Mouse (Mus musculus): ENCODE measurements around the gene Nup205. TPM values are rescaled to one million over a fixed set of nuclear protein-coding genes. Genes with fewer than 3 reads are reported as not detected.
"Not testable (repeated sequence)": the region's sequence is repeated elsewhere in the genome, so short reads cannot be mapped to it uniquely, and the experiment has no call there.

The Nup205 gene
- 65.5 and 75.0 TPM in 2 replicates for total RNA-seq (2017)

- peak; percentile 79 to 93 for ATAC-seq (replicated peaks in 1 of 2; ENCODE audit: insufficient read depth in 1 of 2, low FRiP score in 2 of 2, low TSS enrichment in 1 of 2, low read depth in 1 of 2, poor library complexity in 2 of 2, severe bottlenecking in 2 of 2)
Measured at GRCm38 (mm10) chr6:35176979-35177649, at the start of gene Nup205. Gene Nup205, plus strand, starts transcription at chr6:35177421.

- ATAC-seq (replicated peaks in 1 of 2; ENCODE audit: insufficient read depth in 1 of 2, low FRiP score in 2 of 2, low TSS enrichment in 1 of 2, low read depth in 1 of 2, poor library complexity in 2 of 2, severe bottlenecking in 2 of 2), result no peak
Measured at GRCm38 (mm10) chr6:35132806-35133205, 44.4 kb upstream of the Nup205 start.

- peak; percentile 28 to 52; a peak in 3 of 4 replicates for ATAC-seq (replicated peaks in 1 of 2; ENCODE audit: insufficient read depth in 1 of 2, low FRiP score in 2 of 2, low TSS enrichment in 1 of 2, low read depth in 1 of 2, poor library complexity in 2 of 2, severe bottlenecking in 2 of 2)
Measured at GRCm38 (mm10) chr6:35133246-35133578, 44.0 kb upstream of the Nup205 start.

GRCm38 (mm10) chr6:35133579-35134488 is 43.4 kb upstream of the Nup205 start, which contains the start of gene Cnot4:
Gene Cnot4, minus strand, starts transcription at chr6:35133724.
- ATAC-seq (replicated peaks in 1 of 2; ENCODE audit: insufficient read depth in 1 of 2, low FRiP score in 2 of 2, low TSS enrichment in 1 of 2, low read depth in 1 of 2, poor library complexity in 2 of 2, severe bottlenecking in 2 of 2), result peak; percentile 98 to 99

GRCm38 (mm10) chr6:35134844-35135243 is 42.4 kb upstream of the Nup205 start:
- no peak for ATAC-seq (replicated peaks in 1 of 2; ENCODE audit: insufficient read depth in 1 of 2, low FRiP score in 2 of 2, low TSS enrichment in 1 of 2, low read depth in 1 of 2, poor library complexity in 2 of 2, severe bottlenecking in 2 of 2)

- no peak for ATAC-seq (replicated peaks in 1 of 2; ENCODE audit: insufficient read depth in 1 of 2, low FRiP score in 2 of 2, low TSS enrichment in 1 of 2, low read depth in 1 of 2, poor library complexity in 2 of 2, severe bottlenecking in 2 of 2)
Measured at GRCm38 (mm10) chr6:35140351-35140750, 36.9 kb upstream of the Nup205 start.

- ATAC-seq (replicated peaks in 1 of 2; ENCODE audit: insufficient read depth in 1 of 2, low FRiP score in 2 of 2, low TSS enrichment in 1 of 2, low read depth in 1 of 2, poor library complexity in 2 of 2, severe bottlenecking in 2 of 2), result no peak
Measured at GRCm38 (mm10) chr6:35145569-35145968, 31.7 kb upstream of the Nup205 start.

GRCm38 (mm10) chr6:35147726-35148422 is 29.3 kb upstream of the Nup205 start:
- ATAC-seq (replicated peaks in 1 of 2; ENCODE audit: insufficient read depth in 1 of 2, low FRiP score in 2 of 2, low TSS enrichment in 1 of 2, low read depth in 1 of 2, poor library complexity in 2 of 2, severe bottlenecking in 2 of 2), result no peak

GRCm38 (mm10) chr6:35154540-35154939 is 22.7 kb upstream of the Nup205 start:
- no peak for ATAC-seq (replicated peaks in 1 of 2; ENCODE audit: insufficient read depth in 1 of 2, low FRiP score in 2 of 2, low TSS enrichment in 1 of 2, low read depth in 1 of 2, poor library complexity in 2 of 2, severe bottlenecking in 2 of 2)

GRCm38 (mm10) chr6:35169250-35169649 is 8.0 kb upstream of the Nup205 start:
- ATAC-seq (replicated peaks in 1 of 2; ENCODE audit: insufficient read depth in 1 of 2, low FRiP score in 2 of 2, low TSS enrichment in 1 of 2, low read depth in 1 of 2, poor library complexity in 2 of 2, severe bottlenecking in 2 of 2), result no peak

GRCm38 (mm10) chr6:35172028-35172427 is 5.2 kb upstream of the Nup205 start:
- ATAC-seq (replicated peaks in 1 of 2; ENCODE audit: insufficient read depth in 1 of 2, low FRiP score in 2 of 2, low TSS enrichment in 1 of 2, low read depth in 1 of 2, poor library complexity in 2 of 2, severe bottlenecking in 2 of 2), result not testable (repeated sequence)

GRCm38 (mm10) chr6:35173181-35173580 is 4.0 kb upstream of the Nup205 start:
- no peak for ATAC-seq (replicated peaks in 1 of 2; ENCODE audit: insufficient read depth in 1 of 2, low FRiP score in 2 of 2, low TSS enrichment in 1 of 2, low read depth in 1 of 2, poor library complexity in 2 of 2, severe bottlenecking in 2 of 2)

- peak; percentile 17 to 43 for ATAC-seq (replicated peaks in 1 of 2; ENCODE audit: insufficient read depth in 1 of 2, low FRiP score in 2 of 2, low TSS enrichment in 1 of 2, low read depth in 1 of 2, poor library complexity in 2 of 2, severe bottlenecking in 2 of 2)
Measured at GRCm38 (mm10) chr6:35177650-35178272, 540 bp downstream of the Nup205 start.

- not testable (repeated sequence) for ATAC-seq (replicated peaks in 1 of 2; ENCODE audit: insufficient read depth in 1 of 2, low FRiP score in 2 of 2, low TSS enrichment in 1 of 2, low read depth in 1 of 2, poor library complexity in 2 of 2, severe bottlenecking in 2 of 2)
Measured at GRCm38 (mm10) chr6:35179299-35179698, 2.1 kb downstream of the Nup205 start.

GRCm38 (mm10) chr6:35184781-35185180 is 7.6 kb downstream of the Nup205 start:
- no peak for ATAC-seq (replicated peaks in 1 of 2; ENCODE audit: insufficient read depth in 1 of 2, low FRiP score in 2 of 2, low TSS enrichment in 1 of 2, low read depth in 1 of 2, poor library complexity in 2 of 2, severe bottlenecking in 2 of 2)

- ATAC-seq (replicated peaks in 1 of 2; ENCODE audit: insufficient read depth in 1 of 2, low FRiP score in 2 of 2, low TSS enrichment in 1 of 2, low read depth in 1 of 2, poor library complexity in 2 of 2, severe bottlenecking in 2 of 2), result 0 out of 4 replicates have a peak, but pooled peaks have one; percentile 17 to 21
Measured at GRCm38 (mm10) chr6:35191198-35191597, 14.0 kb downstream of the Nup205 start.

- ATAC-seq (replicated peaks in 1 of 2; ENCODE audit: insufficient read depth in 1 of 2, low FRiP score in 2 of 2, low TSS enrichment in 1 of 2, low read depth in 1 of 2, poor library complexity in 2 of 2, severe bottlenecking in 2 of 2), result no peak
Measured at GRCm38 (mm10) chr6:35225696-35226095, 48.5 kb downstream of the Nup205 start.

Data from hematopoietic stem cell, adult 5-6 weeks (primary cell).